9 mouse cellular contexts compared by ENCODE assay signal in the genomic region with DNA sequence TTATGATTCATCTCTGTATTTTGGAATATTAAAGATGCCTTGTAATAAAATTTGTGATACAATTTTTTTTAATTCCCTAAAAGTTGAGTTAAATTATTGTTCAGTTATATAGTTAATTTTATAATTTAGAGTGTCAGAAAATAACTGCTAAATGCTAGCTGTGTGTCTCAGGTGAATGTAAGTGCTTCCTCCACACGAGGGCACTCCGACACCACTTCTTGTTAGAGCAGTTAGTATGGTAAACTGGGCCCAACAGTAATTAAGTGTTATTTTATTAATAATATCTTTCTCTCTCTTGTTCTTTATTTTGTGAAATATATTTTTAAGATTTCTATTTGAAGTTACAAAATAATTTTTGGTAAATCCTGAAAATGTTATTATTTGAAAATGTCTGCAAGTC. TPM values are rescaled to one million over a fixed set of nuclear protein-coding genes. Genes with fewer than 3 reads are reported as not detected.
A peak's percentile ranks its signal among the peaks of the same experiment; 100 is the strongest.
DNase-seq lines count a peak whose midpoint lies in the region; ATAC-seq and TF ChIP-seq lines count a peak whose summit lies in the region.
"Had no signal": no experiment of that assay in that cellular context is flagged by ENCODE, and none has a peak within 500 bp of the region (broad histone marks: within the 10 kb centered on the region; RNA-seq: fewer than 3 reads in every experiment).

No protein-coding gene starts in this region.

- no peak overlapping the region for H3K27ac ChIP-seq in kidney, embryonic 14.5 days (ENCODE audit: low read depth, low read length)
- H3K27ac ChIP-seq in CH12.LX (ENCODE audit: insufficient read depth, low read depth): no peak overlapping the region

- peaks cover 2% of the 10 kb centered on the region; the same call in 1 of the 2 replicates for H3K79me2 ChIP-seq in CH12.LX (replicated peaks; ENCODE audit: control insufficient read depth, extremely low read depth, insufficient read depth, poor library complexity, severe bottlenecking)

- H3K4me1 ChIP-seq in kidney, embryonic 14.5 days (ENCODE audit: control insufficient read depth, insufficient read depth, low read length): no peaks in the 10 kb centered on the region
- H3K4me1 ChIP-seq in CH12.LX (ENCODE audit: control insufficient read depth in 1 of 2, insufficient read depth in 2 of 2): no peaks in the 10 kb centered on the region

- no peak for TF ChIP-seq POLR2A in CH12.LX (IDR thresholded peaks at IDR 0.05; ENCODE audit: low read depth, low read length)

- no peak; the same call in 1 of the 2 replicates for TF ChIP-seq RAD21 in CH12.LX (IDR thresholded peaks at IDR 0.05; ENCODE audit: low read depth, low read length)

- no peak overlapping the region for H3K9ac ChIP-seq in kidney, embryonic 14.5 days (ENCODE audit: low read depth, low read length)
- H3K9ac ChIP-seq in CH12.LX (ENCODE audit: insufficient read depth, low read depth): no peak overlapping the region

- no peaks in the 10 kb centered on the region for H3K9me3 ChIP-seq in kidney, embryonic 14.5 days (ENCODE audit: control insufficient read depth, low read length)
- H3K9me3 ChIP-seq in CH12.LX (replicated peaks; ENCODE audit: low read length): no peaks in the 10 kb centered on the region

- TF ChIP-seq CTCF in CH12.LX (conservative IDR thresholded peaks at IDR 0.05 in 1 of 2, IDR thresholded peaks at IDR 0.05 in 1 of 2; ENCODE audit: low read depth in 2 of 2, low read length in 2 of 2): peak in 1 of 2 experiments; percentile 59; a peak in 2 of 4 replicates

- H3K27me3 ChIP-seq in kidney, embryonic 14.5 days (ENCODE audit: control insufficient read depth, insufficient read depth, low read length): no peaks in the 10 kb centered on the region
- no peaks in the 10 kb centered on the region for H3K27me3 ChIP-seq in CH12.LX (replicated peaks)

- 78% methylated on average over 2 of the region's 2 CpGs for WGBS in kidney, embryonic 14.5 days

- no peak overlapping the region for H3K4me3 ChIP-seq in kidney, embryonic 14.5 days (ENCODE audit: low read length)
- H3K4me3 ChIP-seq in CH12.LX (replicated peaks in 1 of 3; ENCODE audit: low read depth in 2 of 3, low read length in 2 of 3, poor library complexity in 1 of 3): no peak overlapping the region
- H3K4me3 ChIP-seq: erythroblast, embryonic 14.5 days had no signal

- peaks cover 88% of the 10 kb centered on the region for H3K36me3 ChIP-seq in kidney, embryonic 14.5 days (ENCODE audit: control insufficient read depth, insufficient read depth, low read length)
- peaks cover 57 to 90% of the 10 kb centered on the region in 2 experiments for H3K36me3 ChIP-seq in CH12.LX (replicated peaks in 1 of 2; ENCODE audit: control insufficient read depth in 1 of 2, insufficient read depth in 1 of 2, low read length in 1 of 2)

- in situ Hi-C loops in CH12.LX (cut with MboI; ENCODE audit: low pct_ligation_motif_present, low pct_unique_long_range_greater_than_20kb, low sequenced_read_pairs): no loop called here

- no peak for TF ChIP-seq EP300 in CH12.LX (IDR thresholded peaks at IDR 0.05; ENCODE audit: low read length)

- dilution Hi-C loops in CH12.LX (cut with MboI; ENCODE audit: extremely low pct_ligation_motif_present, extremely low pct_unique_long_range_greater_than_20kb, low sequenced_read_pairs): no loop called here

- ATAC-seq in kidney, embryonic 14.5 days (ENCODE audit: low FRiP score, low TSS enrichment): no peak

- no peak overlapping the region for H3K4me2 ChIP-seq in kidney, embryonic 14.5 days (replicated peaks; ENCODE audit: low read depth, low read length)
- H3K4me2 ChIP-seq in CH12.LX (ENCODE audit: insufficient read depth, low read depth, poor library complexity, severe bottlenecking): no peak overlapping the region

- DNase-seq in adrenal gland, postnatal 10 days: peak; percentile 49
- no peak for DNase-seq in adrenal gland, postnatal 4 days (ENCODE audit: low spot score in 2 of 2)
- DNase-seq in kidney, adult 18-20 months: peak; percentile 33
- DNase-seq in CH12.LX (ENCODE audit: extremely low read depth): peak; percentile 33
- peak; percentile 38 for DNase-seq in heart, postnatal 4 days
- peak; percentile 52 for DNase-seq in retina, postnatal 1 day
- DNase-seq in spleen, postnatal 4 days (ENCODE audit: low spot score in 2 of 2): no peak

TF ChIP-seq in CH12.LX, 34 proteins besides CTCF, POLR2A, EP300 and RAD21:
- TF ChIP-seq PAX5 (IDR thresholded peaks at IDR 0.05; ENCODE audit: low read length): no peak
- TF ChIP-seq KAT2A (IDR thresholded peaks at IDR 0.05; ENCODE audit: insufficient replicate concordance, low read length): no peak
- TF ChIP-seq USF1 (IDR thresholded peaks at IDR 0.05; ENCODE audit: low read depth, low read length): no peak
- TF ChIP-seq SIN3A (IDR thresholded peaks at IDR 0.05; ENCODE audit: low read length): no peak
- no peak for TF ChIP-seq HCFC1 (IDR thresholded peaks at IDR 0.05; ENCODE audit: low read depth, low read length)
- TF ChIP-seq ZC3H11A (IDR thresholded peaks at IDR 0.05; ENCODE audit: low read depth, low read length): no peak
- no peak for TF ChIP-seq RCOR1 (conservative IDR thresholded peaks at IDR 0.05; ENCODE audit: low read depth, low read length)
- no peak for TF ChIP-seq USF2 (conservative IDR thresholded peaks at IDR 0.05; ENCODE audit: low read depth, low read length)
- TF ChIP-seq TBP (conservative IDR thresholded peaks at IDR 0.05; ENCODE audit: low read depth, low read length): no peak
- no peak for TF ChIP-seq CHD2 (IDR thresholded peaks at IDR 0.05; ENCODE audit: low read length)
- no peak for TF ChIP-seq ZNF384 (IDR thresholded peaks at IDR 0.05; ENCODE audit: low read depth, low read length)
- TF ChIP-seq POLR2AphosphoS2 (IDR thresholded peaks at IDR 0.05; ENCODE audit: low read depth, low read length): no peak
- TF ChIP-seq MXI1 (IDR thresholded peaks at IDR 0.05; ENCODE audit: low read depth, low read length): no peak
- TF ChIP-seq MAZ (IDR thresholded peaks at IDR 0.05; ENCODE audit: low read depth, low read length): no peak
- TF ChIP-seq JUN (IDR thresholded peaks at IDR 0.05; ENCODE audit: insufficient read depth, low read depth, low read length): no peak
- no peak for TF ChIP-seq ETS1 (conservative IDR thresholded peaks at IDR 0.05; ENCODE audit: low read depth, low read length)
- TF ChIP-seq MYC (IDR thresholded peaks at IDR 0.05; ENCODE audit: low read depth, low read length): no peak
- TF ChIP-seq BHLHE40 (IDR thresholded peaks at IDR 0.05; ENCODE audit: low read depth, low read length): no peak
- no peak for TF ChIP-seq MAX (IDR thresholded peaks at IDR 0.05; ENCODE audit: low read length)

RNA-seq across cellular contexts. Expression of a gene that starts 51.7 kb away (rescaled TPM):
- 100 to 1,000 TPM; 165 to 177 TPM for total RNA-seq in adrenal gland, postnatal 10 days (2021)
- total RNA-seq in adrenal gland, postnatal 4 days (2021): 100 to 1,000 TPM; 188 to 210 TPM
- polyA plus RNA-seq in kidney, embryonic 14.5 days (2014; fragmentation: Nextera tagmentation; extraction: Ambion mirVana): 181 and 197 TPM in 2 replicates
- total RNA-seq in CH12.LX (2012; rRNA removed): 90.1 and 100.0 TPM in 2 replicates
- total RNA-seq in CH12.LX (2014; rRNA removed): 111 and 115 TPM in 2 replicates
- polyA plus RNA-seq in CH12.LX (2012; ENCODE audit: insufficient read length, low read depth): 150 TPM in 2 replicates
- 100 to 1,000 TPM; 168 to 174 TPM for total RNA-seq in heart, postnatal 4 days (2021)

Comparison
In these comparisons a context has a peak if more than half of its experiments do, and no peak if none do; other contexts are left out.
1. DNase-seq: peak in adrenal gland, postnatal 10 days (single experiment), kidney, adult 18-20 months (single experiment), CH12.LX (single experiment), heart, postnatal 4 days (single experiment) and retina, postnatal 1 day (single experiment); none in adrenal gland, postnatal 4 days (0 of 2) and spleen, postnatal 4 days (0 of 2).